Mouse (Mus musculus) heart, embryonic 11.5 days (tissue): ENCODE measurements around the gene Hspg2. TPM values are rescaled to one million over a fixed set of nuclear protein-coding genes. Genes with fewer than 3 reads are reported as not detected.

Experiments used
- ATAC-seq: fragments of 200-750 bp; cut with Nextera tagmentation; replicated peaks from 2 replicates; pipeline ENCODE4 v1.8.0; 2017; ENCODE audit warnings: moderate library complexity; ENCODE audit not compliant: insufficient number of reproducible peaks, low FRiP score, low TSS enrichment
- H3K27ac ChIP-seq: fragments of 300-500 bp; sonication (generic); 2 replicates; pipeline ENCODE4 v1.5.1; 2014; ENCODE audit warnings: mild to moderate bottlenecking, low read depth, low read length
- H3K27me3 ChIP-seq: fragments of 300-500 bp; sonication (generic); 2 replicates; pipeline ENCODE4 v1.6.1; 2014; ENCODE audit warnings: mild to moderate bottlenecking, low read length, mixed read lengths; ENCODE audit not compliant: control insufficient read depth, insufficient read depth
- H3K36me3 ChIP-seq: fragments of 300-500 bp; sonication (generic); 2 replicates; pipeline ENCODE4 v1.6.1; 2014; ENCODE audit warnings: mild to moderate bottlenecking, low read length, moderate library complexity, mixed read lengths; ENCODE audit not compliant: control insufficient read depth, insufficient read depth
- H3K4me1 ChIP-seq: fragments of 300-500 bp; sonication (generic); 2 replicates; pipeline ENCODE4 v1.6.1; 2014; ENCODE audit warnings: low read length; ENCODE audit not compliant: control insufficient read depth, insufficient read depth
- H3K4me2 ChIP-seq: fragments of 300-500 bp; sonication (generic); 2 replicates; pipeline ENCODE4 v1.6.1; 2014; ENCODE audit warnings: mild to moderate bottlenecking, moderate library complexity
- H3K4me3 ChIP-seq: fragments of 300-500 bp; sonication (generic); 2 replicates; pipeline ENCODE4 v1.5.1; 2014; ENCODE audit warnings: low read depth, low read length
- H3K9ac ChIP-seq: fragments of 300-500 bp; sonication (generic); 2 replicates; pipeline ENCODE4 v1.6.1; 2014; ENCODE audit warnings: mild to moderate bottlenecking, low read depth, low read length, moderate library complexity
- H3K9me3 ChIP-seq: fragments of 300-500 bp; sonication (generic); replicated peaks from 2 replicates; pipeline ENCODE4 v1.6.1; 2016; ENCODE audit warnings: low read length; ENCODE audit not compliant: control insufficient read depth
- WGBS: fragments of 180-500 bp; shearing (Covaris S2); extraction: QIAGEN DNeasy Blood & Tissue Kit; methylation state at CpG from one replicate; pipeline ENCODE4 v1.1.7; 2014; ENCODE audit not compliant: insufficient replicate concordance; 5-methylcytosine and 5-hydroxymethylcytosine counted together
- polyA plus RNA-seq: library from polyadenylated mRNA; unstranded; fragments of >200 nt; fragmentation: Nextera tagmentation; extraction: Ambion mirVana; gene quantifications from 2 replicates; pipeline ENCODE4 v1.2.1, GENCODE M21; 2014

Gene Hspg2
- polyA plus RNA-seq, 1 experiment from 2014 or later, result 55.5 TPM

GRCm38 (mm10) chr4:137488571-137489303 is 20.2 kb downstream of the Hspg2 start:
- peak; percentile 44 for ATAC-seq
- Histone ChIP-seq H3K4me1 (peaks cover 83% of the 10 kb centered on the region), H3K9ac (peak overlapping the region; percentile 68), H3K9me3 (no peaks in the 10 kb centered on the region), H3K4me2 (peak overlapping the region; percentile 43), H3K27ac (peak overlapping the region; percentile 96), H3K27me3 (no peaks in the 10 kb centered on the region), H3K36me3 (no peaks in the 10 kb centered on the region), H3K4me3 (no peak overlapping the region)
- 6% methylated on average over 12 of the region's 12 CpGs for WGBS

DNA sequence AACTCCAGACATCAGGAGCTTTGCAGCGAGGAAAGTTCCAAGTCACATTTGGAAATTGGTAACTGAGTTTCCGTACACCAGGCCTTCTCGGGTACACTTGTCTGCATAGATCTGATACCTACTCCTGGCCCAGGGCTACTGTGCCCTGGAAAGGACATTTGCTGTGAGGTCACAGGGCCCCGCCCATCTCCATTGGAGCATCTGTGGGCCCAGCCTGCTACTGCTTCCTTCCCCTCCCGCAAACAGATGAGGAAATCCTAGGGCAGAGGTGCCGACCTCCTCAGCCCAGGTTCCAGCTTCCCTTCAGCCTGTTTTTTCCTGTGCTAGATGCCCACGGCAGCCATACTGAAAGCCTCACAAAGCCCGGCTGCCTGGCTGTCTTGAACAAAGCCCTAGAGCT is 21.4 kb downstream of the Hspg2 start:
- peak overlapping the region; percentile 68; the same call in 1 of the 2 replicates for H3K9ac ChIP-seq
- no peaks in the 10 kb centered on the region for H3K9me3 ChIP-seq

DNA sequence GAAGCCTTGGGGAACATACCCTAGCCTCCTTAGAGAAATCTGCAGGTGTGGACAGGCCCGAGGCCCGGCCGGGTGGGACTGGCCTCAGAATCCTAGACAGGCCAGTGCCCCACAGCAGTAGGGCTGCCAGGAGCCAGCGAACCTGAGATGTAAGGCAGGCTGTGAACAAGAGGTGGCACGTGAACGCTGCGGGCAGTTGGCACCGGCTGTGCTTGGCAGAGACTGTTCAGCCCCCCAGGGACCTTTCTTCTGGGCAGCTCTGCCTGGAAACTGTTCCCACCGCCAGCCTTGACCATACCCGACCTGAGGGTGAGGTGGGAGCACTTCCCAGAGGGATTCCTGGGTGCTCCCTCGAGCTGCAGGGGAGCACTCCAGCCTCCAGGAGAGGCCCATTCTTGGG is 24.0 kb downstream of the Hspg2 start:
- peaks cover 78% of the 10 kb centered on the region for H3K4me1 ChIP-seq
- H3K9me3 ChIP-seq, result no peaks in the 10 kb centered on the region

More for the DNA sequence above, 21.4 kb downstream of the Hspg2 start:
- Histone ChIP-seq H3K4me1 (peaks cover 83% of the 10 kb centered on the region), H3K27me3 (no peaks in the 10 kb centered on the region), H3K4me2 (no peak overlapping the region), H3K4me3 (no peak overlapping the region), H3K36me3 (no peaks in the 10 kb centered on the region), H3K27ac (peak overlapping the region; percentile 96)
- WGBS, result 40% methylated on average over 8 of the region's 8 CpGs
- ATAC-seq, result no peak

GRCm38 (mm10) chr4:137493187-137493586 is 24.6 kb downstream of the Hspg2 start:
- Histone ChIP-seq H3K27ac (peak overlapping the region; percentile 37; the same call in 1 of the 2 replicates), H3K36me3 (no peaks in the 10 kb centered on the region), H3K9ac (no peak overlapping the region), H3K4me2 (no peak overlapping the region), H3K9me3 (no peaks in the 10 kb centered on the region), H3K4me1 (peaks cover 78% of the 10 kb centered on the region), H3K4me3 (no peak overlapping the region), H3K27me3 (no peaks in the 10 kb centered on the region)
- 83% methylated on average over 4 of the region's 4 CpGs for WGBS
- ATAC-seq, result no peak

More for the DNA sequence above, 24.0 kb downstream of the Hspg2 start:
- Histone ChIP-seq H3K27me3 (no peaks in the 10 kb centered on the region), H3K36me3 (no peaks in the 10 kb centered on the region), H3K9ac (no peak overlapping the region), H3K27ac (peak overlapping the region; percentile 37), H3K4me3 (no peak overlapping the region), H3K4me2 (no peak overlapping the region)
- ATAC-seq, result no peak
- 80% methylated on average over 11 of the region's 11 CpGs for WGBS

DNA sequence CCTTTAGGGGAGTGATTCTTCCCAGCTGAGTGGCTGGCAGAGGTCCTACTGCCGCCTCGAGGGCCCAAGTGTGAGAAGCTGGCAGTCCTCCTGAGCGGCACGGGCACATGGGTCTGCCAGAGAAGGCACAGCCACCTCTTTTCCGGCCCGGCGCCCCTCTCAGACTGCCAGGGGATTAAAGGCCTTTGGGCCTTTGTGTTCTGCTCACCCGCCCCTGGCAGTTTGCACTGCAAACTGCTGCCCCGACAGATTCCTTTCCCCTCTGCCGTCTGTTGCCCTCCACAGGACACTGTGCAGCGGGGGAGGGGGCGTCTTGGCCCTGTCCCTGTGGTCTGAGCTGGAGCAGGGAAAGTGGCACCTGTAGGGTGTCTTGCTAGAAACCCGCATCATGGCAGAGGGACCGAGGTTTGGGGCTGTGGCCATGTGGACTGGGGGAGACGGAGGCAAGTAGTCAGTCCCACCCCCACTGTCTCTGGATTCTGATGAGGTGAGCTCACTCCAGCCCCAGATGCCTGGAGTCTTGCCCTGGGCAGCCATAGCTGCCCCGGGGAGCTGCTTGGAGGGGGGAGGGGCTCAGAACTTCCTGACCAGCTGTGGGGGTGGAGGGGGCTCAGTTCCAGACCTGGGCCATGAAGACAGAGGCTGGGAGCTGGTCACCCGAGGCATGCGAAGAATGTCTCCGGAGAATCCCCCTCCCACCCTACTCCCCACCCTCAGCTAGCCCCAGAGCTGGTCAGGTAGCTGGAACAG is 26.4 kb downstream of the Hspg2 start:
- Histone ChIP-seq H3K9ac (peak overlapping the region; percentile 66), H3K4me2 (peak overlapping the region; percentile 23), H3K4me1 (peaks cover 78% of the 10 kb centered on the region), H3K4me3 (0 out of 2 replicates have a peak overlapping the region, but pooled peaks have one; percentile 2), H3K9me3 (no peaks in the 10 kb centered on the region), H3K36me3 (no peaks in the 10 kb centered on the region), H3K27ac (peak overlapping the region; percentile 92), H3K27me3 (no peaks in the 10 kb centered on the region)
- 9% methylated on average over 18 of the region's 19 CpGs for WGBS
- peak; percentile 50 for ATAC-seq

GRCm38 (mm10) chr4:137495501-137496100 is 27.0 kb downstream of the Hspg2 start:
- Histone ChIP-seq H3K36me3 (no peaks in the 10 kb centered on the region), H3K27ac (peak overlapping the region; percentile 92), H3K4me1 (peaks cover 78% of the 10 kb centered on the region), H3K9me3 (no peaks in the 10 kb centered on the region), H3K4me2 (peak overlapping the region; percentile 23), H3K9ac (peak overlapping the region; percentile 66; the same call in 1 of the 2 replicates), H3K4me3 (no peak overlapping the region), H3K27me3 (no peaks in the 10 kb centered on the region)
- ATAC-seq, result no peak
- 48% methylated on average over 6 of the region's 6 CpGs for WGBS

DNA sequence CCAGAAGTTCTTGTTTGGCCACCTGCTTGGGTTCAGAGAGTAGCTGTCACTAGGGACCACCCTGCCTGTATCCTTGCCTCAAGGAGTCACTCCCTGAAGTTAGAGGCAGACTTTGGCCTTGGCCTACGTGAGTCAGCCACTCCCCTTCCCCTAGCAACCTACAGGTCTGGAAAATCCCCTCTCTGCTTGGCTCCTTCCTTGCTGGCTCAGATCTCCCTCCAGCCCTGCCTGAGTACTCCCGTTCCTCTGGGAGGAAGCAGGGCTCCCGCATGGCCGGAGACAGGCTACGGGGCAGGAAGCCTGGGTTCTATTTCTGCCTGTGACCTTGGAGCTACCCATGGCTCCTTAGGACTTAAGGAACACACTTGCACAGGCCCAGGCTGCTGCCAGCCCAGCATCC is 28.8 kb downstream of the Hspg2 start:
- H3K9ac ChIP-seq, result no peak overlapping the region
- H3K4me3 ChIP-seq, result no peak overlapping the region
- no peak for ATAC-seq
- H3K27ac ChIP-seq, result peak overlapping the region; percentile 72
- no peaks in the 10 kb centered on the region for H3K27me3 ChIP-seq
- peaks cover 82% of the 10 kb centered on the region for H3K4me1 ChIP-seq
- H3K36me3 ChIP-seq, result peaks cover 3% of the 10 kb centered on the region
- WGBS, result 51% methylated on average over 5 of the region's 5 CpGs
- no peaks in the 10 kb centered on the region for H3K9me3 ChIP-seq
- H3K4me2 ChIP-seq, result no peak overlapping the region

DNA sequence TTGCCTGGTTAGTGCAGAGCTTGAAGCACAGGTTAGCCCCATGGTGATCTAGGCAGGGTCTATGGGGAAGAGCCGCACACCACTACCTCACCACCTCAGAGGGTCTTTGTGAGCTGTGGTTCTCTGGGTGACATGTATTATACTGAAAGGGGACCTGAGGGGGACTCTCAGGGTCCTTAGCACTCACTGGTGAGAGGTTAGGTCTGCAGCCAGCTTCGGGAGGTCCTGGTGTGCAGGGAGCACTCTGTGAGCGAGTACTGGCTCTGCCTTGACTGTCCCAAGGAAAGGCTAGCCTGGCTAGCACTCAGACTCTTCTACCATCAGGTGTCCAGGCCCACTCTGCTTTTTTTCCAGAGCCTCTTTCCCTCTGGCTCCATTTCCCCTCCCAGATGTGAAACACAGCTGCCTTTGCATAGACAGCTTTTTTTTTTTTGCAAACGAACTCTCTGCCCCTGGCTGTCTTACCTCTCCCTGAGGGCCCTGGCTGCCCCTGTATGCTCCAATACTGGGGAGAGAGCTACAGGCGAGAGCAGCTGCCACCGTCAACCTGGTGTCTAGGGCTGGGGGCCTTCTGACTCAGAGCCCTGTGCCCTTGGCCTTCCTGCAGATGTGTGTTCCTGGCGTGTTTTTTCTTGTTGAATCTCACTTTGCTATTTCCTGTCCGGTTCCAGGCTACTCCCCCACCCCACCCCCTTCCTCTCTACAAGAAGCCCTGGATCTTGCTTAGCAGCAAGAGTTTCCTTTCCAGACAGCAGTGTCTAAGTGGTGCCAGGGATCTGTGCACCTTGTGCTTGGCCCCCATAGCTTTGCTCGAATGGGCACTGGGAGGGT is 29.5 kb downstream of the Hspg2 start:
- H3K4me2 ChIP-seq, result no peak overlapping the region
- no peaks in the 10 kb centered on the region for H3K9me3 ChIP-seq
- 0 out of 2 replicates have a peak, but pooled peaks have one; percentile 19 for ATAC-seq
- peak overlapping the region; percentile 47 for H3K9ac ChIP-seq
- peak overlapping the region; percentile 72 for H3K27ac ChIP-seq
- peaks cover 8% of the 10 kb centered on the region for H3K36me3 ChIP-seq
- H3K27me3 ChIP-seq, result no peaks in the 10 kb centered on the region
- 41% methylated on average over 9 of the region's 9 CpGs for WGBS
- peaks cover 75% of the 10 kb centered on the region for H3K4me1 ChIP-seq
- H3K4me3 ChIP-seq, result no peak overlapping the region
